Mouse (Mus musculus) forebrain, embryonic 12.5 days (tissue): ENCODE data around the gene Gm20532. TPM values are rescaled to one million over a fixed set of nuclear protein-coding genes. Genes with fewer than 3 reads are reported as not detected.

Experiments
- ATAC-seq: fragments of 200-750 bp; cut with Nextera tagmentation; 2 replicates; pipeline ENCODE4 v1.8.0; 2017; ENCODE audit warnings: moderate TSS enrichment; ENCODE audit not compliant: low FRiP score
- H3K27ac ChIP-seq: fragments of 300-500 bp; sonication (generic); 2 replicates; pipeline ENCODE4 v1.5.1; 2016; ENCODE audit warnings: mild to moderate bottlenecking
- H3K27me3 ChIP-seq: fragments of 300-500 bp; sonication (generic); 2 replicates; pipeline ENCODE4 v1.6.1; 2016; ENCODE audit warnings: mild to moderate bottlenecking
- H3K36me3 ChIP-seq: fragments of 300-500 bp; sonication (generic); replicated peaks from 2 replicates; pipeline ENCODE4 v1.6.1; 2016; ENCODE audit warnings: mild to moderate bottlenecking
- H3K4me1 ChIP-seq: fragments of 300-500 bp; sonication (generic); 2 replicates; pipeline ENCODE4 v1.6.1; 2016
- H3K4me2 ChIP-seq: fragments of 300-500 bp; sonication (generic); 2 replicates; pipeline ENCODE4 v1.6.1; 2016; ENCODE audit warnings: mild to moderate bottlenecking, moderate library complexity
- H3K4me3 ChIP-seq: fragments of 300-500 bp; sonication (generic); replicated peaks from 2 replicates; pipeline ENCODE4 v1.5.1; 2016; ENCODE audit warnings: mild to moderate bottlenecking
- H3K9ac ChIP-seq: fragments of 300-500 bp; sonication (generic); 2 replicates; pipeline ENCODE4 v1.6.1; 2016; ENCODE audit warnings: mild to moderate bottlenecking
- H3K9me3 ChIP-seq: fragments of 300-500 bp; sonication (generic); 2 replicates; pipeline ENCODE4 v1.6.1; 2016
- WGBS: fragments of 180-500 bp; shearing (Covaris S2); methylation state at CpG from one replicate; pipeline ENCODE4 v1.1.7; 2016; 5-methylcytosine and 5-hydroxymethylcytosine counted together
- polyA plus RNA-seq: library from polyadenylated mRNA; unstranded; fragments of >200 nt; fragmentation: Nextera tagmentation; extraction: Ambion mirVana; gene quantifications from 2 replicates; pipeline ENCODE4 v1.2.1, GENCODE M21; 2016

Gene Gm20532
- polyA plus RNA-seq, 1 experiment from 2014 or later = not detected

GRCm38 (mm10) chr2:26590282-26590681, 3.8 kb downstream of the Gm20532 start:
- H3K27me3 ChIP-seq = peaks cover 5% of the 10 kb centered on the region; the same call in 1 of the 2 replicates
- no peak for ATAC-seq
- WGBS = 95% methylated on average over 7 of the region's 7 CpGs
- H3K4me2 ChIP-seq = no peak overlapping the region
- H3K9me3 ChIP-seq = no peaks in the 10 kb centered on the region
- H3K9ac ChIP-seq = no peak overlapping the region
- H3K27ac ChIP-seq = no peak overlapping the region
- H3K4me3 ChIP-seq = no peak overlapping the region
- no peaks in the 10 kb centered on the region for H3K36me3 ChIP-seq
- peaks cover 10% of the 10 kb centered on the region; the same call in 1 of the 2 replicates for H3K4me1 ChIP-seq

GRCm38 (mm10) chr2:26590962-26591361, 4.5 kb downstream of the Gm20532 start:
- Histone ChIP-seq H3K4me3 (no peak overlapping the region), H3K4me1 (peaks cover 10% of the 10 kb centered on the region; the same call in 1 of the 2 replicates), H3K9ac (no peak overlapping the region), H3K9me3 (no peaks in the 10 kb centered on the region), H3K27ac (no peak overlapping the region), H3K4me2 (no peak overlapping the region), H3K27me3 (peaks cover 5% of the 10 kb centered on the region; the same call in 1 of the 2 replicates), H3K36me3 (no peaks in the 10 kb centered on the region)
- WGBS = 95% methylated on average over 7 of the region's 7 CpGs
- no peak for ATAC-seq

- Histone ChIP-seq H3K27ac (no peak overlapping the region), H3K4me2 (no peak overlapping the region), H3K9ac (no peak overlapping the region), H3K4me1 (peaks cover 6% of the 10 kb centered on the region; the same call in 1 of the 2 replicates), H3K27me3 (peaks cover 5% of the 10 kb centered on the region; the same call in 1 of the 2 replicates), H3K4me3 (no peak overlapping the region), H3K36me3 (no peaks in the 10 kb centered on the region), H3K9me3 (no peaks in the 10 kb centered on the region)
- WGBS = 94% methylated on average over 12 of the region's 12 CpGs
- ATAC-seq = no peak
Observed at GRCm38 (mm10) chr2:26591416-26591815, 5.0 kb downstream of the Gm20532 start.

GRCm38 (mm10) chr2:26593211-26594021, 7.0 kb downstream of the Gm20532 start:
- no peaks in the 10 kb centered on the region for H3K27me3 ChIP-seq
- no peaks in the 10 kb centered on the region; the same call in 1 of the 2 replicates for H3K4me1 ChIP-seq
- no peak for ATAC-seq
- no peaks in the 10 kb centered on the region for H3K9me3 ChIP-seq
- H3K27ac ChIP-seq = no peak overlapping the region
- WGBS = 74% methylated on average over 9 of the region's 9 CpGs
- H3K9ac ChIP-seq = no peak overlapping the region
- H3K4me3 ChIP-seq = no peak overlapping the region
- no peaks in the 10 kb centered on the region for H3K36me3 ChIP-seq
- no peak overlapping the region for H3K4me2 ChIP-seq

GRCm38 (mm10) chr2:26594022-26594346, 7.5 kb downstream of the Gm20532 start:
- H3K4me1 ChIP-seq = no peaks in the 10 kb centered on the region; the same call in 1 of the 2 replicates
- no peaks in the 10 kb centered on the region for H3K27me3 ChIP-seq
- no peak overlapping the region for H3K4me3 ChIP-seq
- 71% methylated on average over 9 of the region's 9 CpGs for WGBS
- H3K27ac ChIP-seq = no peak overlapping the region
- H3K4me2 ChIP-seq = no peak overlapping the region
- ATAC-seq = no peak
- H3K36me3 ChIP-seq = no peaks in the 10 kb centered on the region
- H3K9ac ChIP-seq = no peak overlapping the region
- H3K9me3 ChIP-seq = no peaks in the 10 kb centered on the region

GRCm38 (mm10) chr2:26594461-26594933, 8.1 kb downstream of the Gm20532 start:
- H3K27me3 ChIP-seq = no peaks in the 10 kb centered on the region
- WGBS = 92% methylated on average over 7 of the region's 7 CpGs
- H3K9me3 ChIP-seq = no peaks in the 10 kb centered on the region

GRCm38 (mm10) chr2:26594934-26595724, 8.7 kb downstream of the Gm20532 start:
- Histone ChIP-seq H3K4me3 (no peak overlapping the region), H3K9ac (no peak overlapping the region), H3K9me3 (no peaks in the 10 kb centered on the region), H3K36me3 (no peaks in the 10 kb centered on the region), H3K4me1 (no peaks in the 10 kb centered on the region; the same call in 1 of the 2 replicates), H3K4me2 (no peak overlapping the region), H3K27ac (no peak overlapping the region), H3K27me3 (no peaks in the 10 kb centered on the region)
- no peak for ATAC-seq
- WGBS = 83% methylated on average over 6 of the region's 6 CpGs

More at GRCm38 (mm10) chr2:26594461-26594933, 8.1 kb downstream of the Gm20532 start:
- no peak overlapping the region for H3K4me3 ChIP-seq
- no peaks in the 10 kb centered on the region for H3K36me3 ChIP-seq
- H3K9ac ChIP-seq = no peak overlapping the region
- no peaks in the 10 kb centered on the region; the same call in 1 of the 2 replicates for H3K4me1 ChIP-seq
- H3K4me2 ChIP-seq = no peak overlapping the region
- no peak overlapping the region for H3K27ac ChIP-seq
- ATAC-seq = no peak

- Histone ChIP-seq H3K36me3 (no peaks in the 10 kb centered on the region), H3K4me2 (no peak overlapping the region), H3K9me3 (no peaks in the 10 kb centered on the region), H3K4me1 (no peaks in the 10 kb centered on the region; the same call in 1 of the 2 replicates), H3K27ac (no peak overlapping the region), H3K4me3 (no peak overlapping the region), H3K9ac (no peak overlapping the region), H3K27me3 (no peaks in the 10 kb centered on the region)
- WGBS = 88% methylated on average over 11 of the region's 11 CpGs
- ATAC-seq = no peak
Observed at GRCm38 (mm10) chr2:26595725-26596435, 9.4 kb downstream of the Gm20532 start.

- Histone ChIP-seq H3K36me3 (no peaks in the 10 kb centered on the region), H3K9ac (no peak overlapping the region), H3K9me3 (no peaks in the 10 kb centered on the region), H3K4me1 (no peaks in the 10 kb centered on the region), H3K4me2 (no peak overlapping the region), H3K27me3 (0 out of 2 replicates have a peak, but pooled peaks cover 5% of the 10 kb centered on the region), H3K27ac (no peak overlapping the region), H3K4me3 (no peak overlapping the region)
- ATAC-seq = no peak
- WGBS = 95% methylated on average over 3 of the region's 3 CpGs
Observed at GRCm38 (mm10) chr2:26596898-26597297, 10.5 kb downstream of the Gm20532 start.

GRCm38 (mm10) chr2:26597810-26598209, 11.4 kb downstream of the Gm20532 start:
- no peaks in the 10 kb centered on the region for H3K36me3 ChIP-seq
- no peak overlapping the region for H3K27ac ChIP-seq
- no peak for ATAC-seq
- peaks cover 14% of the 10 kb centered on the region for H3K27me3 ChIP-seq
- H3K9ac ChIP-seq = no peak overlapping the region
- no peak overlapping the region for H3K4me2 ChIP-seq
- no peaks in the 10 kb centered on the region for H3K4me1 ChIP-seq
- H3K4me3 ChIP-seq = no peak overlapping the region
- WGBS = 94% methylated on average over 2 of the region's 2 CpGs
- no peaks in the 10 kb centered on the region for H3K9me3 ChIP-seq

- ATAC-seq = no peak
- Histone ChIP-seq H3K9ac (no peak overlapping the region), H3K4me1 (peaks cover 4% of the 10 kb centered on the region; the same call in 1 of the 2 replicates), H3K4me2 (no peak overlapping the region), H3K36me3 (no peaks in the 10 kb centered on the region), H3K27ac (no peak overlapping the region), H3K9me3 (no peaks in the 10 kb centered on the region), H3K4me3 (no peak overlapping the region), H3K27me3 (peaks cover 20% of the 10 kb centered on the region)
- 84% methylated on average over 3 of the region's 3 CpGs for WGBS
Observed at GRCm38 (mm10) chr2:26598462-26598861, 12.0 kb downstream of the Gm20532 start.

GRCm38 (mm10) chr2:26599965-26600364, 13.5 kb downstream of the Gm20532 start:
- Histone ChIP-seq H3K4me3 (no peak overlapping the region), H3K9me3 (no peaks in the 10 kb centered on the region), H3K4me1 (peaks cover 14% of the 10 kb centered on the region), H3K36me3 (no peaks in the 10 kb centered on the region), H3K9ac (no peak overlapping the region), H3K4me2 (no peak overlapping the region), H3K27ac (no peak overlapping the region), H3K27me3 (peaks cover 35% of the 10 kb centered on the region)
- WGBS = 84% methylated on average over 4 of the region's 4 CpGs
- ATAC-seq = no peak
